Comparison of ENCODE assay signal across 29 mouse cellular contexts in genomic region chr3:153937116-153937810, GRCm38 (mm10). TPM values are rescaled to one million over a fixed set of nuclear protein-coding genes. Genes with fewer than 3 reads are reported as not detected.
DNase-seq lines count a peak whose midpoint lies in the region; ATAC-seq and TF ChIP-seq lines count a peak whose summit lies in the region.
"Had no signal": no experiment of that assay in that cellular context is flagged by ENCODE, and none has a peak within 500 bp of the region (broad histone marks: within the 10 kb centered on the region; RNA-seq: fewer than 3 reads in every experiment).

No protein-coding gene starts in this region.

- H3K9me3 ChIP-seq in heart, embryonic 12.5 days (replicated peaks) = no peaks in the 10 kb centered on the region
- no peaks in the 10 kb centered on the region for H3K9me3 ChIP-seq in kidney, embryonic 15.5 days (replicated peaks)
- H3K9me3 ChIP-seq in kidney, postnatal 0 days (replicated peaks; ENCODE audit: low read length) = no peaks in the 10 kb centered on the region
- H3K9me3 ChIP-seq in hindbrain, embryonic 12.5 days (replicated peaks) = no peaks in the 10 kb centered on the region
- H3K9me3 ChIP-seq: forebrain, embryonic 12.5 days; G1E; hindbrain, embryonic 13.5 days; midbrain, embryonic 12.5 days; neural tube, embryonic 15.5 days had no signal

- H3K27ac ChIP-seq in heart, embryonic 12.5 days (ENCODE audit: poor library complexity, severe bottlenecking) = 0 out of 2 replicates have a peak overlapping the region, but pooled peaks have one; percentile 5
- no peak overlapping the region for H3K27ac ChIP-seq in kidney, embryonic 15.5 days
- H3K27ac ChIP-seq in kidney, postnatal 0 days = peak overlapping the region; percentile 54; the same call in 1 of the 2 replicates
- H3K27ac ChIP-seq in hindbrain, embryonic 12.5 days = no peak overlapping the region
- H3K27ac ChIP-seq: forebrain, embryonic 12.5 days; hindbrain, embryonic 13.5 days; left cerebral cortex, adult 2 months; macrophage; midbrain, embryonic 12.5 days; neural tube, embryonic 15.5 days had no signal

- no peaks in the 10 kb centered on the region for H3K27me3 ChIP-seq in heart, embryonic 12.5 days (replicated peaks)
- H3K27me3 ChIP-seq in kidney, embryonic 15.5 days = no peaks in the 10 kb centered on the region
- H3K27me3 ChIP-seq in kidney, postnatal 0 days (ENCODE audit: insufficient read depth, low read length) = no peaks in the 10 kb centered on the region
- no peaks in the 10 kb centered on the region for H3K27me3 ChIP-seq in hindbrain, embryonic 12.5 days
- H3K27me3 ChIP-seq: forebrain, embryonic 12.5 days; hindbrain, embryonic 13.5 days; midbrain, embryonic 12.5 days; neural tube, embryonic 15.5 days; Patski had no signal

- no peak overlapping the region for H3K9ac ChIP-seq in heart, embryonic 12.5 days
- no peak overlapping the region for H3K9ac ChIP-seq in kidney, embryonic 15.5 days
- no peak overlapping the region for H3K9ac ChIP-seq in kidney, postnatal 0 days (ENCODE audit: low read depth, low read length)
- no peak overlapping the region for H3K9ac ChIP-seq in hindbrain, embryonic 12.5 days
- H3K9ac ChIP-seq: forebrain, embryonic 12.5 days; hindbrain, embryonic 13.5 days; liver, postnatal 0 days; midbrain, embryonic 12.5 days; neural tube, embryonic 15.5 days had no signal

- 89% methylated on average over 17 of the region's 17 CpGs for WGBS in heart, embryonic 12.5 days
- 84% methylated on average over 17 of the region's 17 CpGs for WGBS in kidney, embryonic 15.5 days
- 82% methylated on average over 17 of the region's 17 CpGs for WGBS in kidney, postnatal 0 days
- WGBS in hindbrain, embryonic 12.5 days = 95% methylated on average over 17 of the region's 17 CpGs

- H3K4me3 ChIP-seq in heart, embryonic 12.5 days = no peak overlapping the region
- no peak overlapping the region for H3K4me3 ChIP-seq in kidney, embryonic 15.5 days (replicated peaks)
- H3K4me3 ChIP-seq in kidney, postnatal 0 days (replicated peaks; ENCODE audit: low read depth, low read length) = no peak overlapping the region
- H3K4me3 ChIP-seq in hindbrain, embryonic 12.5 days = no peak overlapping the region
- H3K4me3 ChIP-seq: forebrain, embryonic 12.5 days; hindbrain, embryonic 13.5 days; left cerebral cortex, adult 2 months; midbrain, embryonic 12.5 days; neural tube, embryonic 15.5 days had no signal

- H3K36me3 ChIP-seq in heart, embryonic 12.5 days = peaks cover 70% of the 10 kb centered on the region
- H3K36me3 ChIP-seq in kidney, embryonic 15.5 days = peaks cover 90% of the 10 kb centered on the region
- H3K36me3 ChIP-seq in kidney, postnatal 0 days (ENCODE audit: insufficient read depth, low read length) = peaks cover 43% of the 10 kb centered on the region
- H3K36me3 ChIP-seq in hindbrain, embryonic 12.5 days = peaks cover 41% of the 10 kb centered on the region

- no peak overlapping the region for H3K4me2 ChIP-seq in heart, embryonic 12.5 days
- no peak overlapping the region for H3K4me2 ChIP-seq in kidney, embryonic 15.5 days
- no peak overlapping the region for H3K4me2 ChIP-seq in kidney, postnatal 0 days (ENCODE audit: low read length)
- H3K4me2 ChIP-seq in hindbrain, embryonic 12.5 days (replicated peaks) = no peak overlapping the region
- H3K4me2 ChIP-seq: forebrain, embryonic 12.5 days; hindbrain, embryonic 13.5 days; midbrain, embryonic 12.5 days; neural tube, embryonic 15.5 days had no signal

- H3K4me1 ChIP-seq in heart, embryonic 12.5 days (replicated peaks) = peaks cover 23% of the 10 kb centered on the region
- H3K4me1 ChIP-seq in kidney, embryonic 15.5 days = peaks cover 2% of the 10 kb centered on the region; the same call in 1 of the 2 replicates
- H3K4me1 ChIP-seq in kidney, postnatal 0 days (replicated peaks; ENCODE audit: insufficient read depth, low read length) = no peaks in the 10 kb centered on the region
- H3K4me1 ChIP-seq in hindbrain, embryonic 12.5 days = peaks cover under 1% of the 10 kb centered on the region; the same call in 1 of the 2 replicates
- H3K4me1 ChIP-seq: forebrain, embryonic 12.5 days; hindbrain, embryonic 13.5 days; midbrain, embryonic 12.5 days; neural tube, embryonic 15.5 days had no signal

- no peak for TF ChIP-seq CTCF in kidney, postnatal 0 days (IDR thresholded peaks at IDR 0.05; ENCODE audit: low read depth)

- no peak for DNase-seq in heart, postnatal 10 days
- DNase-seq in kidney, adult 18-20 months = peak; percentile 52
- DNase-seq in ES-CJ7 (ENCODE audit: low read depth, low spot score) = peak; percentile 62
- no peak for DNase-seq in kidney, postnatal 0 days (ENCODE audit: low spot score)
- no peak for DNase-seq in adrenal gland, adult 18-20 months (ENCODE audit: low spot score in 2 of 2)
- DNase-seq: adrenal gland, postnatal 10 days; cerebellum, adult 18-20 months; cerebellum, postnatal 14 days; layer of hippocampus, adult 9-11 months; liver, postnatal 0 days; right cerebral cortex, adult 18-20 months; right cerebral cortex, postnatal 4 days; thymus, adult 2 months; thymus, postnatal 4 days had no signal

- ATAC-seq in heart, embryonic 12.5 days (ENCODE audit: insufficient number of reproducible peaks, low FRiP score) = no peak
- ATAC-seq in kidney, embryonic 15.5 days (replicated peaks; ENCODE audit: low FRiP score) = no peak
- ATAC-seq in kidney, postnatal 0 days (replicated peaks; ENCODE audit: low FRiP score, low read depth) = peak; percentile 61
- no peak for ATAC-seq in hindbrain, embryonic 12.5 days (ENCODE audit: low FRiP score)
- ATAC-seq: activated CD4-positive, CD25-positive, alpha-beta regulatory T cell, adult 4 months; liver, postnatal 0 days; lung, postnatal 0 days; Patski had no signal

- intact Hi-C loops in heart, postnatal 10 days (cut with DNase I) = no loop called here

RNA-seq across cellular contexts. Expression of gene Acadm, which starts 7.2 kb away (rescaled TPM):
- 181 and 188 TPM in 2 replicates for polyA plus RNA-seq in heart, embryonic 12.5 days (2016; fragmentation: Nextera tagmentation; extraction: Ambion mirVana)
- total RNA-seq in heart, postnatal 10 days (2021) = 100 to 1,000 TPM; 859 to 893 TPM
- polyA plus RNA-seq in kidney, embryonic 15.5 days (2015; fragmentation: Nextera tagmentation; extraction: Ambion mirVana) = 113 and 122 TPM in 2 replicates
- polyA plus RNA-seq in kidney, postnatal 0 days (2015; fragmentation: Nextera tagmentation; extraction: Ambion mirVana) = 280 and 299 TPM in 2 replicates
- 61.0 and 68.9 TPM in 2 replicates for polyA plus RNA-seq in hindbrain, embryonic 12.5 days (2016; fragmentation: Nextera tagmentation; extraction: Ambion mirVana)
- 100 to 1,000 TPM; 734 to 946 TPM for total RNA-seq in adrenal gland, adult 18-20 months (2021)

RNA-seq across cellular contexts. Expression of gene Rabggtb, which starts 24.5 kb away (rescaled TPM):
- polyA plus RNA-seq in heart, embryonic 12.5 days (2016; fragmentation: Nextera tagmentation; extraction: Ambion mirVana) = 51.5 and 52.6 TPM in 2 replicates
- 100 to 1,000 TPM; 102 to 110 TPM for total RNA-seq in heart, postnatal 10 days (2021)
- polyA plus RNA-seq in kidney, embryonic 15.5 days (2015; fragmentation: Nextera tagmentation; extraction: Ambion mirVana) = 50.3 and 56.1 TPM in 2 replicates
- 54.6 and 55.0 TPM in 2 replicates for polyA plus RNA-seq in kidney, postnatal 0 days (2015; fragmentation: Nextera tagmentation; extraction: Ambion mirVana)
- polyA plus RNA-seq in hindbrain, embryonic 12.5 days (2016; fragmentation: Nextera tagmentation; extraction: Ambion mirVana) = 36.5 and 37.4 TPM in 2 replicates
- 100 to 1,000 TPM in 1 of 2 experiments, 10 to 100 TPM in 1; 96.0 to 103 TPM for total RNA-seq in adrenal gland, adult 18-20 months (2021)

RNA-seq across cellular contexts. Expression of gene Msh4, which starts 31.3 kb away (rescaled TPM):
- 0.05 TPM in 1 of 2 replicates, not detected in the other for polyA plus RNA-seq in heart, embryonic 12.5 days (2016; fragmentation: Nextera tagmentation; extraction: Ambion mirVana)
- total RNA-seq in heart, postnatal 10 days (2021) = under 1 TPM; 0.20 to 0.22 TPM
- 0.06 and 0.14 TPM in 2 replicates for polyA plus RNA-seq in kidney, embryonic 15.5 days (2015; fragmentation: Nextera tagmentation; extraction: Ambion mirVana)
- 0.08 and 0.09 TPM in 2 replicates for polyA plus RNA-seq in kidney, postnatal 0 days (2015; fragmentation: Nextera tagmentation; extraction: Ambion mirVana)
- 0.06 and 0.17 TPM in 2 replicates for polyA plus RNA-seq in hindbrain, embryonic 12.5 days (2016; fragmentation: Nextera tagmentation; extraction: Ambion mirVana)
- total RNA-seq in adrenal gland, adult 18-20 months (2021) = not detected
- polyA plus RNA-seq: embryonic facial prominence, embryonic 11.5 days; G1E; liver, postnatal 0 days; macrophage; stomach, embryonic 16.5 days had no signal

RNA-seq across cellular contexts. Expression of gene Slc44a5, which starts 36.0 kb away (rescaled TPM):
- 1.7 and 2.0 TPM in 2 replicates for polyA plus RNA-seq in heart, embryonic 12.5 days (2016; fragmentation: Nextera tagmentation; extraction: Ambion mirVana)
- total RNA-seq in heart, postnatal 10 days (2021) = under 1 TPM; 0.22 to 0.31 TPM
- 0.50 and 0.58 TPM in 2 replicates for polyA plus RNA-seq in kidney, embryonic 15.5 days (2015; fragmentation: Nextera tagmentation; extraction: Ambion mirVana)
- 0.29 and 0.39 TPM in 2 replicates for polyA plus RNA-seq in kidney, postnatal 0 days (2015; fragmentation: Nextera tagmentation; extraction: Ambion mirVana)
- 5.7 and 6.1 TPM in 2 replicates for polyA plus RNA-seq in hindbrain, embryonic 12.5 days (2016; fragmentation: Nextera tagmentation; extraction: Ambion mirVana)
- under 1 TPM in 1 of 2 experiments, not detected in 1; 0.16 TPM for total RNA-seq in adrenal gland, adult 18-20 months (2021)
- polyA plus RNA-seq: activated CD4-positive, CD25-positive, alpha-beta regulatory T cell, adult 4 months; G1E; macrophage had no signal

Comparison
In these comparisons a context has a peak if more than half of its experiments do, and no peak if none do; other contexts are left out.
1. H3K27ac ChIP-seq: peak in heart, embryonic 12.5 days (single experiment) and kidney, postnatal 0 days (single experiment); none in kidney, embryonic 15.5 days (single experiment) and hindbrain, embryonic 12.5 days (single experiment).
2. DNase-seq: peak in kidney, adult 18-20 months (single experiment) and ES-CJ7 (single experiment); none in heart, postnatal 10 days (0 of 2), kidney, postnatal 0 days (single experiment) and adrenal gland, adult 18-20 months (0 of 2).